Mouse (Mus musculus) embryonic facial prominence, embryonic 12.5 days (tissue): ENCODE measurements around the gene Slc25a5. TPM values are rescaled to one million over a fixed set of nuclear protein-coding genes. Genes with fewer than 3 reads are reported as not detected.
A peak's percentile ranks its signal among the peaks of the same experiment; 100 is the strongest.
"Not testable (repeated sequence)": the region's sequence is repeated elsewhere in the genome, so short reads cannot be mapped to it uniquely, and the experiment has no call there.

Source experiments
- ATAC-seq: fragments of 200-750 bp; cut with Nextera tagmentation; 2 replicates; pipeline ENCODE4 v1.8.0; 2017; ENCODE audit not compliant: insufficient number of reproducible peaks, insufficient read depth, low FRiP score, low TSS enrichment
- H3K27ac ChIP-seq: fragments of 300-500 bp; sonication (generic); 2 replicates; pipeline ENCODE4 v1.5.1; 2016; ENCODE audit warnings: mild to moderate bottlenecking
- H3K27me3 ChIP-seq: fragments of 300-500 bp; sonication (generic); 2 replicates; pipeline ENCODE4 v1.6.1; 2016; ENCODE audit warnings: mild to moderate bottlenecking, moderate library complexity
- H3K36me3 ChIP-seq: fragments of 300-500 bp; sonication (generic); 2 replicates; pipeline ENCODE4 v1.6.1; 2016; ENCODE audit warnings: mild to moderate bottlenecking
- H3K4me1 ChIP-seq: fragments of 300-500 bp; sonication (generic); 2 replicates; pipeline ENCODE4 v1.6.1; 2016
- H3K4me2 ChIP-seq: fragments of 300-500 bp; sonication (generic); replicated peaks from 2 replicates; pipeline ENCODE4 v1.6.1; 2016; ENCODE audit warnings: mild to moderate bottlenecking, moderate library complexity
- H3K4me3 ChIP-seq: fragments of 300-500 bp; sonication (generic); 2 replicates; pipeline ENCODE4 v1.5.1; 2016; ENCODE audit warnings: mild to moderate bottlenecking
- H3K9ac ChIP-seq: fragments of 300-500 bp; sonication (generic); 2 replicates; pipeline ENCODE4 v1.6.1; 2016; ENCODE audit warnings: mild to moderate bottlenecking, moderate library complexity
- H3K9me3 ChIP-seq: fragments of 300-500 bp; sonication (generic); 2 replicates; pipeline ENCODE4 v1.6.1; 2016; ENCODE audit warnings: mild to moderate bottlenecking, moderate library complexity
- WGBS: fragments of 180-500 bp; shearing (Covaris S2); methylation state at CpG from one replicate; pipeline ENCODE4 v1.1.7; 2016; 5-methylcytosine and 5-hydroxymethylcytosine counted together
- polyA plus RNA-seq: library from polyadenylated mRNA; unstranded; fragments of >200 nt; fragmentation: Nextera tagmentation; extraction: Ambion mirVana; gene quantifications from 2 replicates; pipeline ENCODE4 v1.2.1, GENCODE M21; 2016

Slc25a5 gene
- polyA plus RNA-seq, 1 experiment from 2014 or later = 398 TPM

GRCm38 (mm10) chrX:36763298-36763933 lies 32.0 kb upstream of the Slc25a5 start:
- H3K27me3 ChIP-seq = no peaks in the 10 kb centered on the region
- H3K36me3 ChIP-seq = no peaks in the 10 kb centered on the region
- H3K4me3 ChIP-seq = no peak overlapping the region
- H3K4me2 ChIP-seq = no peak overlapping the region
- no peaks in the 10 kb centered on the region for H3K4me1 ChIP-seq
- H3K9me3 ChIP-seq = no peaks in the 10 kb centered on the region
- H3K9ac ChIP-seq = no peak overlapping the region
- ATAC-seq = no peak
- no peak overlapping the region for H3K27ac ChIP-seq
- WGBS = 47% methylated on average over 11 of the region's 11 CpGs

- Histone ChIP-seq H3K4me1 (no peaks in the 10 kb centered on the region), H3K36me3 (no peaks in the 10 kb centered on the region), H3K9ac (no peak overlapping the region), H3K27ac (no peak overlapping the region), H3K27me3 (no peaks in the 10 kb centered on the region), H3K4me2 (no peak overlapping the region), H3K9me3 (no peaks in the 10 kb centered on the region), H3K4me3 (no peak overlapping the region)
- 30% methylated on average over 2 of the region's 2 CpGs for WGBS
- ATAC-seq = no peak
These were observed 31.5 kb upstream of the Slc25a5 start for GRCm38 (mm10) chrX:36763934-36764317.

GRCm38 (mm10) chrX:36767386-36767785 lies 28.1 kb upstream of the Slc25a5 start:
- Histone ChIP-seq H3K4me3 (no peak overlapping the region), H3K27ac (no peak overlapping the region), H3K4me2 (no peak overlapping the region), H3K27me3 (no peaks in the 10 kb centered on the region), H3K4me1 (no peaks in the 10 kb centered on the region), H3K9ac (no peak overlapping the region), H3K9me3 (no peaks in the 10 kb centered on the region), H3K36me3 (no peaks in the 10 kb centered on the region)
- WGBS = 62% methylated on average over 5 of the region's 5 CpGs
- no peak for ATAC-seq

GRCm38 (mm10) chrX:36772591-36772990 lies 22.9 kb upstream of the Slc25a5 start:
- H3K4me2 ChIP-seq = no peak overlapping the region
- H3K27me3 ChIP-seq = no peaks in the 10 kb centered on the region
- H3K4me3 ChIP-seq = no peak overlapping the region
- no peak overlapping the region for H3K27ac ChIP-seq
- no peaks in the 10 kb centered on the region for H3K36me3 ChIP-seq
- no peak overlapping the region for H3K9ac ChIP-seq
- H3K9me3 ChIP-seq = no peaks in the 10 kb centered on the region
- H3K4me1 ChIP-seq = no peaks in the 10 kb centered on the region
- 80% methylated on average over 6 of the region's 6 CpGs for WGBS
- no peak for ATAC-seq

DNA sequence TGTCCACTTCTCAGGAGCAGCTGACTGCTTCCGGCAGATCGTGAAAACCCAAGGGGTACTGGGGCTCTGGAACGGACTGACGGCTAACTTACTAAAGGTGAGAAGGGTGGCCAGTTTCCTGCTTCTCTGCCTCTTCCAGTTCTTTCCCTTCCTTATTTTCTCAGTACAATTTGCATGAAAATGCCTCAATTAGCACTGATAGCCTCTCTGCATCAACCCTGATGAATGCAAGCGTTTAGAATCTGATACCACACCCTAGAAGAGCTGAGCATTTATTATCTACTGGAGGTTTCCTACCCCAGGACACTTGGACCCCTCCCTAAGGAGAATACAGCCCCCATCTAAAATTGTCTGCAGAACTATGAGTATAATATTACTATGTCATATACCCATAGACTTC lies 19.9 kb upstream of the Slc25a5 start:
- no peak for ATAC-seq
- Histone ChIP-seq H3K36me3 (no peaks in the 10 kb centered on the region), H3K4me1 (no peaks in the 10 kb centered on the region), H3K27me3 (no peaks in the 10 kb centered on the region), H3K4me2 (no peak overlapping the region), H3K27ac (no peak overlapping the region), H3K4me3 (no peak overlapping the region), H3K9me3 (no peaks in the 10 kb centered on the region), H3K9ac (no peak overlapping the region)
- WGBS = 89% methylated on average over 5 of the region's 5 CpGs

DNA sequence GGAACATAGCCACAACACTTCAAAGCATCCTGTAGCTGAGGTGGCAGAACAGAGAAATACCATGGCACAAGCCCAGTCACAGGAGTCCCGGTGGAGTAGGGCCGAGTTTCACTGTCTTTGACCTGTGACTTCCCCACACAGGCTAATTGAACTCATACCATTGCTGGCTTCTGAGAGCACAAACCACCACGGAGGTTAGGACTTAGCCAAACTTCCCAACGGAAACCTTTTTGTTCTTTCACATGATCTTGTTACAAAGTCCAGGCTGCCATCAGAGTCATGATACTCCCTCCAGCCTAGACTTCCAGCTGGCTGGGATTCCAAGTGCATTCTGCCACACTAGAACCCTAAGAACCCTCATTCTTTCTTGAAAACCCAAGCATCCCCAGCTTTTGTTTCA lies 17.8 kb upstream of the Slc25a5 start:
- H3K9me3 ChIP-seq = no peaks in the 10 kb centered on the region
- no peaks in the 10 kb centered on the region for H3K4me1 ChIP-seq
- H3K4me3 ChIP-seq = no peak overlapping the region
- H3K27me3 ChIP-seq = no peaks in the 10 kb centered on the region
- no peak overlapping the region for H3K9ac ChIP-seq
- no peak overlapping the region for H3K4me2 ChIP-seq
- H3K36me3 ChIP-seq = no peaks in the 10 kb centered on the region
- no peak overlapping the region for H3K27ac ChIP-seq
- ATAC-seq = no peak
- 50% methylated on average over 4 of the region's 4 CpGs for WGBS

DNA sequence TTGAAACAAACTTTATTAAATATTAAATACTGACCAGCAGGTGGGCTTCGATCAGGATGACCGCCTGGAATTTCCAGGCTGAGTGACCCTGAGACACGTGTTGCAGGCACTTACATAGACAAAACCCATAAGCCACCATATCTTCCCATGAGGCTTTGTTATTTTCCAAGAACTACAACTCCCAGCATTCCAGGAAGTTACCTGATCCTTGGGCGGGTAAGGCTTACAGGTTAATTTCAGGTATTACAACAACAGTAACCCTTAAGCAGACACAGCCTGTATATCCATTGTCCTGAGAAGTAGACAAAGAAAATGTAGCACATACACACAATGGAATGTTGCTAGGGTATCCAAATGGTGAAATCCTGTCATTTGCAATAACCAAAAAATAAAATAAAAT lies 6.1 kb upstream of the Slc25a5 start:
- H3K4me3 ChIP-seq = no peak overlapping the region
- no peaks in the 10 kb centered on the region for H3K4me1 ChIP-seq
- no peaks in the 10 kb centered on the region for H3K9me3 ChIP-seq
- H3K27me3 ChIP-seq = no peaks in the 10 kb centered on the region
- no peak overlapping the region for H3K27ac ChIP-seq
- H3K36me3 ChIP-seq = no peaks in the 10 kb centered on the region
- no peak overlapping the region for H3K9ac ChIP-seq
- WGBS = 66% methylated on average over 4 of the region's 4 CpGs
- no peak overlapping the region for H3K4me2 ChIP-seq
- ATAC-seq = no peak

DNA sequence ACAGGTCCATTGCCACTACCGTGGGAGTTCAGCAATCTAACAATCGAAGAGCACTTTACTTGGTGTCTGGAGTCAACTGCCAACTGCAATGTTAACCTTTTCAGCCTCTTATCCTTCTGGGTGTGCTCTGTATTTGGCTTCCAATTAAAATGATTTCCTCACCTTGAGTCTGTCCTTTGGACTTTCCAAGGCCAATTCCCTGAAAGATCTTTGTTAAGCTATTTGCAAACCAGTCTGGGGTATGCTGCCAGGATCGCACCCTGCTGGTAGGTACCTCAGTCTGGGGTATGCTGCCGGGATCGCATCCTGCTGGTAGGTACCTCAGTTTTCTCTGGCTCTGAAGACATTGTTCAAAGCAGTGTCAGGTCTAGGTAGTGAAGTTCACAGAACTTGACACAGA lies 880 bp upstream of the Slc25a5 start:
- no peak overlapping the region for H3K27ac ChIP-seq
- no peak overlapping the region for H3K9ac ChIP-seq
- no peaks in the 10 kb centered on the region for H3K9me3 ChIP-seq
- 62% methylated on average over 5 of the region's 5 CpGs for WGBS
- H3K4me1 ChIP-seq = no peaks in the 10 kb centered on the region
- peaks cover 4% of the 10 kb centered on the region; the same call in 1 of the 2 replicates for H3K36me3 ChIP-seq
- H3K4me3 ChIP-seq = no peak overlapping the region
- ATAC-seq = no peak
- H3K4me2 ChIP-seq = no peak overlapping the region
- H3K27me3 ChIP-seq = no peaks in the 10 kb centered on the region

DNA sequence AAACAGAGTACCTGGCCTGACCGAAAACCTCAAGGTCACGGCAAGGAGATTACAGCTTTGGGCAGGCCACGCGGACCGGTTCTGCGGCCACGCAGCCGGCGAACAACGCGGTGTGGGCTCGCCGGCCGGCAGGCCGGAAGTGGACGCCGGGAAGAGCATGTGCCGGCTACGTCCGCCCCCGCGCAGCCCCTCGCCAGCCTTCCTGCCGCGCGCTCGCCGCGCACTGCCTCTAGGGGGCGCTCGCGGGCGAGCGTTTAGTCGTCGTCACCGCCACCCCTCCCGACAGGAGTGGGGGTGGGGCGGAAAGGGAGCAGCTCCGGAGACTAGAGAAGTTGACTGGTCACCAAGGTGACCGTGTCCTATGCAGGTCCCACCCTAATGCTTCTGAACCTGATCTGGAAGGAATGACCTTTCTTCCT lies 721 bp downstream of the Slc25a5 start:
- H3K9me3 ChIP-seq = no peaks in the 10 kb centered on the region
- peaks cover 4% of the 10 kb centered on the region; the same call in 1 of the 2 replicates for H3K36me3 ChIP-seq
- peak overlapping the region; percentile 47 for H3K4me2 ChIP-seq
- 23% methylated on average over 40 of the region's 41 CpGs for WGBS
- no peaks in the 10 kb centered on the region for H3K27me3 ChIP-seq
- H3K9ac ChIP-seq = peak overlapping the region; percentile 60
- peak; percentile 67 for ATAC-seq
- H3K4me3 ChIP-seq = peak overlapping the region; percentile 55
- H3K27ac ChIP-seq = peak overlapping the region; percentile 81
- H3K4me1 ChIP-seq = no peaks in the 10 kb centered on the region

DNA sequence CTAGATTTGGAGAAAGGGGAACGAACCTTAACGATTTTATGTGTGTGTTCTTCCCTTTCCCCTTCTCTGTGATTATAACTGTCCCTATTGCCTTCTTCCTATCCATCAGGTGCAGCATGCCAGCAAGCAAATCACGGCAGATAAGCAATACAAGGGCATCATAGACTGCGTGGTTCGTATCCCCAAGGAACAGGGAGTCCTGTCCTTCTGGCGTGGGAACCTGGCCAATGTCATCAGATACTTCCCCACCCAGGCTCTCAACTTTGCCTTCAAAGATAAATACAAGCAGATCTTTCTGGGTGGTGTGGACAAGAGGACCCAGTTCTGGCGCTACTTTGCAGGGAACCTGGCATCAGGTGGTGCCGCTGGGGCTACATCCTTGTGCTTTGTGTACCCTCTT lies 1.3 kb downstream of the Slc25a5 start:
- 66% methylated on average over 8 of the region's 8 CpGs for WGBS
- not testable (repeated sequence) for H3K27ac ChIP-seq, ATAC-seq

DNA sequence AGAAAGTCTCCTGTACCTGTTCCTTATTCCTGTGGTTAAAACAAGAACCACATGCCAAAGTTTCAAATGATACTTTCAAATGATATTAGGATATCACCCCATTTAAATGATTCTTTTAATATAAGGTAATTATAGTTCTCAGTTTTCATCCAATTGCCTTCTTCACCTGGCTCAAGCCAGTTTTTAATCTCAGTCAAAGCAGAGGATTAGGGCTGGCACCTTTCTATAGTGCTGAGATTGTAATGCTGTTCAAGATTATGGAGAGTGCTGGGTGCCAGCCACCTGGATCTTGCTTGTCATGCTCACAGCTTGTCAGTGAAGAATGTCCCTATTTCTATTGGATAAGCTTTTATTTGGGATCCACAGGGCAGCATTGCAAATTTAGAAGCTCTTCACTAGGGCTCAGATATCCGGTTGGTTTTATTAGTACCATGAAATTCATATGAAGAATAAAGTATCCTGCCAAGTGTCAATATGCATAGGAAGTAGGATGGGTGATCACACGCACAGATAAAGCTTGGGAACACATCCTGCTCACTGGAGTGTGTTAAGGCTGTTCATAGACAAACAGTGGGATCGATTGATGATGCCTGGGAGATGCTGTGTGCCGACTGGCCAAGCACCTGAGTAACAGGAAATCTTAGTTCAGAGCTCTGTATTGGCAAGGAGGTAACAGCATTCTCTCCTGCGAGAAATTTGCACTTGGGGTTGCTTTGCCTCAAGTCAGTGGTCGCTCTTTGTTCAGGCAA lies 3.9 kb downstream of the Slc25a5 start:
- H3K9me3 ChIP-seq = no peaks in the 10 kb centered on the region
- ATAC-seq = no peak
- H3K27me3 ChIP-seq = no peaks in the 10 kb centered on the region
- H3K4me3 ChIP-seq = no peak overlapping the region
- no peak overlapping the region for H3K9ac ChIP-seq
- no peak overlapping the region for H3K4me2 ChIP-seq
- H3K36me3 ChIP-seq = peaks cover 4% of the 10 kb centered on the region; the same call in 1 of the 2 replicates
- no peak overlapping the region for H3K27ac ChIP-seq
- 50% methylated on average over 6 of the region's 6 CpGs for WGBS
- no peaks in the 10 kb centered on the region for H3K4me1 ChIP-seq

More for the DNA sequence above, 1.3 kb downstream of the Slc25a5 start:
- Histone ChIP-seq H3K9ac (peak overlapping the region; percentile 60; the same call in 1 of the 2 replicates), H3K4me2 (peak overlapping the region; percentile 47), H3K4me3 (peak overlapping the region; percentile 55)
- not testable (repeated sequence) for H3K9me3 ChIP-seq, H3K27me3 ChIP-seq, H3K4me1 ChIP-seq, H3K36me3 ChIP-seq

- Histone ChIP-seq H3K27ac (no peak overlapping the region), H3K36me3 (no peaks in the 10 kb centered on the region)
- WGBS = 53% methylated on average over 5 of the region's 5 CpGs
These were observed 7.7 kb downstream of the Slc25a5 start for GRCm38 (mm10) chrX:36803189-36803588.

More at GRCm38 (mm10) chrX:36803189-36803588, 7.7 kb downstream of the Slc25a5 start:
- no peaks in the 10 kb centered on the region for H3K9me3 ChIP-seq
- H3K4me3 ChIP-seq = no peak overlapping the region
- H3K9ac ChIP-seq = no peak overlapping the region
- no peaks in the 10 kb centered on the region for H3K27me3 ChIP-seq
- no peak overlapping the region for H3K4me2 ChIP-seq
- ATAC-seq = no peak
- no peaks in the 10 kb centered on the region for H3K4me1 ChIP-seq
